Mouse (Mus musculus) E14TG2a.4 (cell line): ENCODE data around the gene Ccdc33.

ENCODE experiments used
- H3K27me3 ChIP-seq: 2 replicates; pipeline ENCODE4 v1.6.1; 2014; ENCODE audit warnings: low read length, control low read depth; ENCODE audit not compliant: insufficient read depth
- H3K36me3 ChIP-seq: 2 replicates; pipeline ENCODE4 v1.6.1; 2014; ENCODE audit warnings: low read length, control low read depth; ENCODE audit not compliant: insufficient read depth
- H3K4me1 ChIP-seq: replicated peaks from 2 replicates; pipeline ENCODE4 v1.6.1; 2014; ENCODE audit warnings: low read depth, low read length, control low read depth
- H3K4me3 ChIP-seq: replicated peaks from 2 replicates; pipeline ENCODE4 v1.5.1; 2014; ENCODE audit warnings: mild to moderate bottlenecking, low read length
- H3K9me3 ChIP-seq: 2 replicates; pipeline ENCODE4 v1.6.1; 2014; ENCODE audit warnings: low read length, control low read depth
- CTCF ChIP-seq: conservative IDR thresholded peaks from 2 replicates; pipeline ENCODE4 v1.5.1; 2014; ENCODE audit warnings: low read length
- NANOG ChIP-seq: IDR thresholded peaks from 2 replicates; pipeline ENCODE4 v1.6.1; 2014; ENCODE audit warnings: borderline replicate concordance, low read length, mixed read lengths
- POU5F1 ChIP-seq: IDR thresholded peaks from 2 replicates; pipeline ENCODE4 v1.6.1; 2014; ENCODE audit warnings: low read length, borderline replicate concordance

The Ccdc33 gene

DNA sequence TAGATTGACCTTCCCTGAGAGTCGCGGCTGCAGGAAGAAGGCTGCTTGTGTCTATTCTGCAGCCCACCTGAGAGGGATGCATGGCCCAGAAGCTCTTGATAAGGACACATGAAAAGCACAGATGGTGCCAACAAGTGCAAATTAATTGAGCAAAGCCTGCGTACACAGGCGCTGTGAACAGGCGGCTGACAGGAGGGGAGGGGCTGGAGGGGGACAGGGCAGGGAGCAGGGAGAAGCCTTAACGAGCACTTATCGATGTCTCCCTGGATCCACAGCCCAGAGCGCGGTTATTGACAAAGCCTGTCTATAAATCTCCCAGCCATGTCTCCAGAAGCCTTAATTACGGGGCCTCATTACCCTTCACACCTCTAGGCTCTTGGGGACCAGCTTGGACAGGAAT is 73.8 kb downstream of the Ccdc33 start:
- no peak overlapping the region for H3K4me3 ChIP-seq
- peaks cover 66% of the 10 kb centered on the region for H3K4me1 ChIP-seq
- no peak for TF ChIP-seq NANOG
- no peak for TF ChIP-seq CTCF
- no peak for TF ChIP-seq POU5F1
- H3K36me3 ChIP-seq, result no peaks in the 10 kb centered on the region
- H3K27me3 ChIP-seq, result peaks cover 53% of the 10 kb centered on the region
- H3K9me3 ChIP-seq, result no peaks in the 10 kb centered on the region

DNA sequence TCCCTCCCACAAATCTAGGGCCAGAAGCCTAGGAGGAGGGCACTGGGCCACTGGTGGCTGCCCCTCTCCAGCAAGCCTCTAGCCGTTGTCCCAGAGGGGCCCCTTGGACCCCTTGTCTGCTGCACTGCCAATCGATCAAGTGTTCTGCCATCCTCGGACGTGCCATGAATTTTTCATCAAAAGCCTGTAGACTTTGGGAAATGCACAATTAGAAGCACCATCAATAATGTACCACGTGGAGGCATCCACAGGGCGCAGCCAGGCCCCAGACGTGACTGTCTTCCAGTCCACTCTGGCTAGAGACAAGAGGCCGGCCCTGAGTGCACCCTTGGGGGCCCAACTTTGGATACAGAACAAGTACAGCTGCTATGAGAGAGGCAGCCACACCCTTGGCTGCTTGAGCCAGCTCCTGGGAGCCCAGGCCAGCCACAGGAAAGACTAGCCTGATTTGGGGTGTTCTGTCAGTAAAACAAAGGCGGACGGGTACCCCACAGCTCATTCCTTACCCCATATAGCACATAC is 75.1 kb downstream of the Ccdc33 start:
- Histone ChIP-seq H3K4me3 (no peak overlapping the region), H3K27me3 (peaks cover 46% of the 10 kb centered on the region), H3K9me3 (no peaks in the 10 kb centered on the region), H3K4me1 (peaks cover 74% of the 10 kb centered on the region), H3K36me3 (no peaks in the 10 kb centered on the region)
- TF ChIP-seq POU5F1 (no peak), NANOG (no peak), CTCF (no peak)

DNA sequence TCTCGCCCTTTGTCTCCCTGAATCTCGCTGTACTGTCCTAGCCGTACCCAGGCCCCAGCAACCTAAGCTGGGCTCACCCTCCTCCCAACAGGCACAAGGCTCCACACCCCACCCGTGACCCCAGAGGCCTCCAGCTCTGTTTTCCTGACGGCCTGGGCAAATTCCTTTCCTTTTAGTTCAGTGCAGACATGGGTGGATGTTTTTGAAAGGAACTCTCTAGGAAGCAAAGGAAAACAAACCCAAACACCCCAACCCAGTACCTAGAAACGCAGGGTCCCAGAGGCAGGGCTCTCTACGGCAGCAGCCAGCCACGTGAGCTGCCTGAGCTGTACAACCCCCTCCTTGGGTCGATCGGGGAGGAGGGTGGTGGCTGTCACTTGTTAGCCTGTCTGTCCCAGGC is 76.2 kb downstream of the Ccdc33 start:
- TF ChIP-seq CTCF, result no peak
- TF ChIP-seq POU5F1, result no peak
- TF ChIP-seq NANOG, result no peak
- Histone ChIP-seq H3K36me3 (no peaks in the 10 kb centered on the region), H3K4me1 (peaks cover 80% of the 10 kb centered on the region), H3K9me3 (no peaks in the 10 kb centered on the region), H3K27me3 (peaks cover 44% of the 10 kb centered on the region), H3K4me3 (no peak overlapping the region; the same call in 1 of the 2 replicates)

DNA sequence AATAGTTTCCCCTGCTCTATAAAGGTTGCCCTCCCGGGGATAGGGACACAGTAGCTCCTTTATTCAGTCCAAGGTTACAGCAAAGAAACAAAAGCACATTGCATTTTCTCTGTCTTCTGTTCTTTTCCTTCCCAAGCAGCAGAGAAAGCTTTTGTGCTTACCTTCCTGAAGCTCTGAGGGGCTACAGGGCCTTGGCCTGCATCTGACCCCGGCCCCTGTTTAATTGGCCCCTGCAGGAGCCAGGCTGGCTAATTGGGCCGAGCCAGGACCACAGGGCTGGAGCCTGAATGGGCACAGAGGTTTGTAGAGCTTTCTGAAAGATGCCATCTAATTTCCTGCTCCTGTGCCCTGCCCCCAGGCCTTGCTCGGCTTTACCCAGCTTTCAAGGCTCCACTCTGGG is 77.6 kb downstream of the Ccdc33 start:
- no peak overlapping the region for H3K4me3 ChIP-seq
- no peaks in the 10 kb centered on the region for H3K36me3 ChIP-seq
- TF ChIP-seq CTCF, result no peak
- TF ChIP-seq POU5F1, result no peak
- no peak for TF ChIP-seq NANOG
- peaks cover 80% of the 10 kb centered on the region for H3K4me1 ChIP-seq
- H3K27me3 ChIP-seq, result peaks cover 48% of the 10 kb centered on the region
- H3K9me3 ChIP-seq, result no peaks in the 10 kb centered on the region

DNA sequence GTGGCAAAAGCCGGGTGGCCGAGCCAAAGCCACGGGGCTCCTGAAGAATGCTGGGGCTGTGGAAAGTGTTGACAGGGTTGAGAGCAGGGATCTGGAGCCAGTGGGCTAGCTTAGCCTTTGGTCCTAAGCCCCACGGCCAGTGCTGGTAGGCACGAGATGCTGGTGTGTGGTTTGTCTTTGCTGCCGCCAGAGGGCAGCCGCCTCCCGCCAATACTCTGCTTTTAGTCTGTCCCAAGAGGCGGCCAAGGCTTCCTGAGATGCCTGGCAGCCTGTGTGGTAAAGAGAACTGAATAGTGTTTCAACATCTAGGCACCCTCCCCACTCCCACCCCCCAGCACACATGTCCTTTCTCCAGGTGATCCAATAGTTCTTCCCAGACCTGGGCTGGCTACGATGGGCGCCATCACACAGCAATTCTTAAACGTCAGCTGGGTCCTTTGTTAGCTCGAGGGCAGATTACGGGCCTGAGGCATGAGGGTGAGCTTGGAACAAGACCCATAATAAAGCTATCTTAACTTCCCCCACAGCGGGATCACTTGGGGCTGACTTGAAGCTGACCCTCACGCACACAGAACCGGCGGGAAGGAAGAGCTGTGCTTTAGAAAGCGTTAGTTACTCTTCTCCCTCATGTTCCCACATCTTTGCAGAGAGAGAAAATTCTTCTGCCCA is 80.0 kb downstream of the Ccdc33 start:
- TF ChIP-seq CTCF (peak; percentile 67), NANOG (no peak)
- Histone ChIP-seq H3K36me3 (no peaks in the 10 kb centered on the region), H3K4me3 (peak overlapping the region; percentile 62), H3K27me3 (peaks cover 49% of the 10 kb centered on the region), H3K9me3 (no peaks in the 10 kb centered on the region), H3K4me1 (peaks cover 58% of the 10 kb centered on the region)

DNA sequence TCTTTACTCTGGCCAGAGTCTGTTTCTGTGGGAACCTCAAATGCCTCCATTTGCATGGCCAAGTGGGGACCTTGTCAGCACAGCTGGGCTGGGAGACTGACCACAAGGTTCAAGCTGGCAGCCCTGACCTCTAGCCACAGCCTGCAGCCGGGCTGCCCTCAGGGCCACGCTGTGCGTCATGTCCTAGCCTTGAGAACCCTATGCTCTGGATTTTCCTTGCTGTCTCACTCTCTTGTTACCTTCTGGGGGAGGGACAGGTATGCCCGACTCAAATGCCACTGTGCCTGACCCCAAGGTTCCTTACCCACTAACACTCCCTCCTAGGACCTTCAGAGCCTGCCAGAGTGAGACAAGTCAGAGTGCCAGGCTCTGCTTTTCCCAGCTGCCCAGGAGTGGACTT is 81.7 kb downstream of the Ccdc33 start:
- H3K36me3 ChIP-seq, result no peaks in the 10 kb centered on the region
- TF ChIP-seq POU5F1 (no peak), CTCF (no peak), NANOG (no peak)
- no peaks in the 10 kb centered on the region for H3K9me3 ChIP-seq
- no peak overlapping the region for H3K4me3 ChIP-seq
- peaks cover 43% of the 10 kb centered on the region for H3K4me1 ChIP-seq
- peaks cover 51% of the 10 kb centered on the region for H3K27me3 ChIP-seq

DNA sequence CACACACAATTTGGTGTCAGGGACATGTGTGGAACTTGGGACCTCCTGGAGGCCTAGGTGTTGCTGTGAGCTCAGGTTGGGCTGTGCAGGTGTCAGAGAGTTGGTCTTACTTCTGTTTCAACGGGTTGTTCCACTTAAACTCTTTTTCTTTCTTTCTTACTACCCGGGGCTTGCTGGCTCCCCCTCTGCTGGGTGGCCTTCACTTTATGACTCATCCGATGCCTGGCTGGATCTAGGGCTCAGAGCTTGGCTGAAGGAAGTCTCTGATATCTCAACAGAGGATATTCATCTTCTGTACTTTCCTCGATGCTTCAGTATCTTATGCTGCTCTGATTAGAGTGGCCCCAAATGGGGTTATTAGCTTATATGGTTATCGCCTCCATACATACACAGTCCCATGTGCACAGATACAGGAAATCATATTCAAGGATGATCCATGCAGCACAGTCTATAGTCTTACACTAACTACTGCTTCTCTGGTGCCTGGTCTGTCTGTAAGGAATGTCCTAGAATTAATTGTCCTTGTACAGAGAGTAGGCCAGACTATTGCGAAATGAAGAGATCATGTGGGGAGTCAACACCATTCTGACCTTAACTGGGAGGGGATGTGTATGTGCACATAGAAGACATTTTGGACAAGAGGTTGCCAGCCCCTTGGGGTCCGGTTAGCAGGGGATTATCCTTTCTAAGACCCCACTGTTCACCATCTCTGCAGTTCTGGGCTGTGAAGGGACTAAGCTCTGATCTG is 82.5 kb downstream of the Ccdc33 start:
- Histone ChIP-seq H3K27me3 (peaks cover 60% of the 10 kb centered on the region), H3K36me3 (no peaks in the 10 kb centered on the region), H3K9me3 (no peaks in the 10 kb centered on the region), H3K4me3 (no peak overlapping the region), H3K4me1 (peaks cover 35% of the 10 kb centered on the region)
- TF ChIP-seq POU5F1, result no peak
- TF ChIP-seq CTCF, result no peak
- TF ChIP-seq NANOG, result no peak

DNA sequence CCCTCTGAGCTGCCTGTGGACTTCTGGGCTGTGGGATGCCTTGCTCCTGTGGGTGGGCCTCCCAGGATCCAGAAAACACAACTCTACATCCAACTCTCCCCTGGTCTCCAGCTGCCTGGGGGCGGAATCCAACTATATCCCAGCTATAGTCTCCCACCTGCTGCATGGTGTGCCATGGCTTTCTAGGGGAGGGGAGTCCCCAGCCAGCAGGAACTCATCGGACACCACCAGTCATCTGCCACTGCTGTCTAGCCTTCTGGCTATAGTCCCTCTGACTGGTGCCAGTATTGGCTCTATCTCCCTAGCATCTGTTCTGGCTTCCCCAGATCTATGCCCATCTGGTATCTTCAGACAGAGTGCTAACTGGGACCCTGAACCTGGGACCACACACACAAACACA is 83.1 kb downstream of the Ccdc33 start:
- Histone ChIP-seq H3K27me3 (peaks cover 62% of the 10 kb centered on the region), H3K9me3 (no peaks in the 10 kb centered on the region), H3K36me3 (no peaks in the 10 kb centered on the region), H3K4me3 (no peak overlapping the region), H3K4me1 (peaks cover 29% of the 10 kb centered on the region)
- TF ChIP-seq NANOG, result no peak
- TF ChIP-seq POU5F1, result no peak
- TF ChIP-seq CTCF, result no peak

DNA sequence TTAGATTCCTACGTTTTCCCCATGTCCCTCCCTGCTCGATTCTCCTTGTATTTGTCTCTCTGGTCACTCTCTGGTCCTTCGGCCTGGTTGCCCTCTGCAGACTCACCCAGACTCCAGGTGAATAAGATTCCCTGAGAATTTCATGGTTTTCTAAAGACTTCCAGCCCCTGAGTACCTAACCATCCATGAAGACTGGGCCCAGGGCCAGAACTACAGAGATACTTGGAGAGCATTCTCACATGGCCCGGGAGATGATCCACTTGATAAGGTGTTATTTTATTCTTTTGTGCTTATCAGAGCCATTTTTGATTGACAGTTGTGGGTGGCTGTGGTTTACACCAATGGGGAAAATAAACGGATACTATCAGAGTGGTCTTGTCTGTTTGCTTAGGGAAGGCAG is 86.7 kb downstream of the Ccdc33 start:
- no peaks in the 10 kb centered on the region for H3K4me1 ChIP-seq
- peaks cover 70% of the 10 kb centered on the region for H3K27me3 ChIP-seq
- no peaks in the 10 kb centered on the region for H3K36me3 ChIP-seq
- no peak overlapping the region for H3K4me3 ChIP-seq
- H3K9me3 ChIP-seq, result no peaks in the 10 kb centered on the region
- no peak for TF ChIP-seq POU5F1
- TF ChIP-seq CTCF, result no peak
- no peak for TF ChIP-seq NANOG
